Mouse (Mus musculus) forebrain, embryonic 12.5 days (tissue): Measurements from ENCODE around the gene Gm17606. TPM values are rescaled to one million over a fixed set of nuclear protein-coding genes. Genes with fewer than 3 reads are reported as not detected.

ENCODE experiments used
- ATAC-seq: fragments of 200-750 bp; cut with Nextera tagmentation; 2 replicates; pipeline ENCODE4 v1.8.0; 2017; ENCODE audit warnings: moderate TSS enrichment; ENCODE audit not compliant: low FRiP score
- H3K27ac ChIP-seq: fragments of 300-500 bp; sonication (generic); 2 replicates; pipeline ENCODE4 v1.5.1; 2016; ENCODE audit warnings: mild to moderate bottlenecking
- H3K27me3 ChIP-seq: fragments of 300-500 bp; sonication (generic); 2 replicates; pipeline ENCODE4 v1.6.1; 2016; ENCODE audit warnings: mild to moderate bottlenecking
- H3K36me3 ChIP-seq: fragments of 300-500 bp; sonication (generic); replicated peaks from 2 replicates; pipeline ENCODE4 v1.6.1; 2016; ENCODE audit warnings: mild to moderate bottlenecking
- H3K4me1 ChIP-seq: fragments of 300-500 bp; sonication (generic); 2 replicates; pipeline ENCODE4 v1.6.1; 2016
- H3K4me2 ChIP-seq: fragments of 300-500 bp; sonication (generic); 2 replicates; pipeline ENCODE4 v1.6.1; 2016; ENCODE audit warnings: mild to moderate bottlenecking, moderate library complexity
- H3K4me3 ChIP-seq: fragments of 300-500 bp; sonication (generic); replicated peaks from 2 replicates; pipeline ENCODE4 v1.5.1; 2016; ENCODE audit warnings: mild to moderate bottlenecking
- H3K9ac ChIP-seq: fragments of 300-500 bp; sonication (generic); 2 replicates; pipeline ENCODE4 v1.6.1; 2016; ENCODE audit warnings: mild to moderate bottlenecking
- H3K9me3 ChIP-seq: fragments of 300-500 bp; sonication (generic); 2 replicates; pipeline ENCODE4 v1.6.1; 2016
- WGBS: fragments of 180-500 bp; shearing (Covaris S2); methylation state at CpG from one replicate; pipeline ENCODE4 v1.1.7; 2016; 5-methylcytosine and 5-hydroxymethylcytosine counted together
- polyA plus RNA-seq: library from polyadenylated mRNA; unstranded; fragments of >200 nt; fragmentation: Nextera tagmentation; extraction: Ambion mirVana; gene quantifications from 2 replicates; pipeline ENCODE4 v1.2.1, GENCODE M21; 2016

The Gm17606 gene
- polyA plus RNA-seq, 1 experiment from 2014 or later = not detected

DNA sequence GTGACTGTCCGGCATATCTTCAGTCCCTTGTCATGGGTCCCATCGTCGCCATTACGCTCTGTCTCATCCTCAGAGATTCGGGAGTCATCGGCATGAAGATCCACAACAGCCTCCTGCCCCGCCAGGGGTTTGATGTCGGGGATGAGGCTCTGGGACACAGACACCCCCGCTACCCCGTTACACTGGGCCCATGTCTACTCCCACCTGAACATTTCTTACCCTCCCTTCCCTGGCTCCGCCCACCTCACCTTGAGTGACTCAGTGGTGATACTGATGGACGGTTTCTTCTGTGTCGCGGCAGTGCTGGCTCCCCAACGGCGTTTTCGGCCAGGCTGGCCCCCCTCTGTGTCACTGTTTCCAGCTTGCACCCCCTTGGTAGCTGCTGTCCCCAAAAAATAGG, 5.7 kb downstream of the Gm17606 start:
- no peak overlapping the region for H3K27ac ChIP-seq
- H3K4me1 ChIP-seq = peaks cover 28% of the 10 kb centered on the region
- ATAC-seq = no peak
- WGBS = 94% methylated on average over 17 of the region's 17 CpGs
- peaks cover 90% of the 10 kb centered on the region for H3K36me3 ChIP-seq
- no peak overlapping the region for H3K9ac ChIP-seq
- H3K4me2 ChIP-seq = no peak overlapping the region
- H3K9me3 ChIP-seq = no peaks in the 10 kb centered on the region
- H3K4me3 ChIP-seq = no peak overlapping the region
- no peaks in the 10 kb centered on the region for H3K27me3 ChIP-seq

DNA sequence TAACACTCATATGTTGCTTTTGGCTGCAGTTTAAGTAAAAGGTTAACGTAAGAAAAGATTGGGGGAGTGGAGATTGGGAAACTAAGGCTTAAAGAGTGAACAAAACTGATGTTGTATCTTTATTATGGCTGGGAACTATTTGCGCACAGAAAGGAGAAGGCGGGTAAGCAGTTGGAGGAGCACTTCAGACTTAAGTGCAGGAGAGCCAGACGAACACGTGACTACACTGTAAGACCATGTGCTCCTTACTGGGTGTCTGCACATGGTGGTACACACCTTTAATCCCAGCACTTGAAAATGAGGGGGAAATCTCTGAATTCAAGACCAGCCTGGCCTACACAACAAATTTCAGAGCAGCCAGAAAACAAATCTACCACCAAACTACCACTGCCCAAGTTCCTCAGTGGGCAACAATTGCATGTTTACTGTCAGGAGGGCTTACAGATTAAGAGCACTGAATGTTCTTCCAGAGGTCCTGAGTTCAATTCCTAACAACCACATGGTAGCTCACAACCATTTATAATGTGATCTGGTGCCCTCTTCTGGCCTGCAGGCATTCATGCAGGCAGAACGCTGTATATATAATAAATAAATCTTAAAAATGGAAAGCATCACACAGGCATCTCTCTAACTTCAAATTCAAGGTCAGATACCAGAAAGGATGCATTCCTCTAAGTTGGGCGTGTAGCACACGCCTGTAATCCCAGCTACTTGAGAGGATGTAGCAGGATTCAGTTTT, 6.3 kb downstream of the Gm17606 start:
- Histone ChIP-seq H3K9me3 (no peaks in the 10 kb centered on the region), H3K4me1 (peaks cover 35% of the 10 kb centered on the region), H3K27me3 (no peaks in the 10 kb centered on the region), H3K4me3 (no peak overlapping the region), H3K36me3 (peaks cover 94% of the 10 kb centered on the region), H3K27ac (no peak overlapping the region), H3K9ac (no peak overlapping the region), H3K4me2 (no peak overlapping the region)
- no peak for ATAC-seq
- 89% methylated on average over 8 of the region's 8 CpGs for WGBS

DNA sequence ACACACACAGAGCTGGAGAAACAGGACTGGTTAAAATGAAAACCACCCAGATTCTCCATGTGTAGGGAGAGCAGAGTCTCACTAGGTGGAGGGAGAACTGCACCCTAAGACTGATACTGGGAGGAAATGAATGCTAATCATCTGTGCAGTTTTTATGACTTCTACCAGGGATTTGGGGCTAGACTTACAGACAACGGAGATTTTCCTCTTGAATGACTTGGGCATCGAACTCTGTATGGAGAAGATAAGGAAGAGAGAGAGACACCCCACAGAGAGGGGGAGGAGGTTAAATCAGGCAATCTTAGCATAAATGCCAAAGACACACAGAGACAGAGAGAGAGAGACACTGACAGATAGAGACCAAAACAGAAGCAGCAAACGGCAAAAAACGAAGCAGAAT, 7.1 kb downstream of the Gm17606 start:
- ATAC-seq = no peak
- no peak overlapping the region for H3K4me2 ChIP-seq
- H3K9me3 ChIP-seq = no peaks in the 10 kb centered on the region
- 83% methylated on average over 4 of the region's 4 CpGs for WGBS
- H3K4me3 ChIP-seq = no peak overlapping the region
- peaks cover 86% of the 10 kb centered on the region for H3K36me3 ChIP-seq
- no peaks in the 10 kb centered on the region for H3K27me3 ChIP-seq
- no peak overlapping the region for H3K27ac ChIP-seq
- H3K4me1 ChIP-seq = peaks cover 42% of the 10 kb centered on the region
- no peak overlapping the region; the same call in 1 of the 2 replicates for H3K9ac ChIP-seq

DNA sequence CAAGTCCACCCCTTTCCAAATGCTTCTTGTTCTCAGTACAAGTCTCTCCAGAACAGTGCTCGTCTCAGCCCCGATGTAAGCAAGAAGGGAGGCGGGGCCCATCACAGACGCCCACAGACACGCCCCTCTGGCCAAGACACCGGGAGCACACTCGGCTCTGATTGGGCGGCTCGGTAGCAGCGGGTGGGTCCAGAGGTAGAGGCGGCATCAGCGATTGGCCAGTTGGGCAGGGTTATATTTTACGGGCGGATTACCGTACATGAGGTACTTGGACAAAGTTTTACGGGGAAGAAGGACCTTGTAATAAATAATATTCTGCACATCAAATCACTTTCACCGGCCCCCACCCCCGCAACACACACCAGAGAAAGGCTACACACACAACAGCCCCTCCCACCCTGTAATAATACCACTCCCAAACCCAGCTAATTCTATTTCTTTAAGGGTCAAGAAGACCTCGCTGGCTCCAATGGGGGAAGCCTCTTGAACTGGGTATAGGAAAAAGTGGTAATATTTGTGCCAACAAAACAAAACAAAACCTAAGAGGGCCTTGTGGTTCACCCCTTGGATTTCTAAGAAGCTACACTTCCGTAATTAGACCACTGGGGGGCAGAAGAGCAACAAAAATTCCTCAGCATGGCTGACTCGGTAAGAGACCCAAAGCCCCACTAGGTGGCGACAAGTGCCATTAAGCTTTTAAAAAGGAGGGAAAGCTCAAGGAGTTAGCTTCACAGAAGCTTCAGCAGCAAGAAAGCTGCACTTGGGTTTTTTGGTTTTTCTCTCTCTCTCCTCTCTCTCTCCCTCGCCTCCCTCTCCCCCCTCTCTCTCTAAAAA, 10.1 kb downstream of the Gm17606 start:
- 62% methylated on average over 23 of the region's 23 CpGs for WGBS
- ATAC-seq = peak; percentile 39; the same call in 1 of the 2 replicates
- no peaks in the 10 kb centered on the region for H3K27me3 ChIP-seq
- H3K36me3 ChIP-seq = peaks cover 63% of the 10 kb centered on the region
- no peaks in the 10 kb centered on the region for H3K9me3 ChIP-seq
- H3K4me1 ChIP-seq = peaks cover 51% of the 10 kb centered on the region
- peak overlapping the region; percentile 43 for H3K27ac ChIP-seq
- no peak overlapping the region for H3K4me3 ChIP-seq
- peak overlapping the region; percentile 92 for H3K4me2 ChIP-seq
- H3K9ac ChIP-seq = 0 out of 2 replicates have a peak overlapping the region, but pooled peaks have one; percentile 25

DNA sequence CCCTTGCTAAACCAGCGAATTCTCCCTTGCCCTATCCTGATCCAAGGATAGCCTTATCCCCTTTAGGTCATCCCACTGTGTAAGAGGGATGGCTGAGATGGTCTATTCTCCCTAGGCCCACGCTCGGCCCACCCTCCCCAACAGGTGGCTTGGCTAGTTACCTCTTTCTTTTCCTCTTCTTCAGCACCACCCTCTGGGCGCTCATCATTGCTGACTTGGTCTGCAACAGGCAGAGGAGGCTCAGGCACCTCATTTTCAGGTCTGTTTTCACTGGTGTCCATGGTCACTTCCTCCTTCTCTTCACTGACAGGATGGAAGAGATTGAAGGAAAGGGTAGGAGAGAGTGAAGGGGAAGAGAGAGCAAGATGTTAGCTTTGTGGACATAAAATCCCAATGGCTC, 10.8 kb downstream of the Gm17606 start:
- Histone ChIP-seq H3K9ac (0 out of 2 replicates have a peak overlapping the region, but pooled peaks have one; percentile 25), H3K27me3 (no peaks in the 10 kb centered on the region), H3K9me3 (no peaks in the 10 kb centered on the region), H3K4me1 (peaks cover 51% of the 10 kb centered on the region), H3K27ac (peak overlapping the region; percentile 43), H3K4me3 (peak overlapping the region; percentile 5; the same call in 1 of the 2 replicates), H3K4me2 (peak overlapping the region; percentile 92), H3K36me3 (peaks cover 63% of the 10 kb centered on the region)
- ATAC-seq = no peak
- WGBS = 77% methylated on average over 4 of the region's 4 CpGs

DNA sequence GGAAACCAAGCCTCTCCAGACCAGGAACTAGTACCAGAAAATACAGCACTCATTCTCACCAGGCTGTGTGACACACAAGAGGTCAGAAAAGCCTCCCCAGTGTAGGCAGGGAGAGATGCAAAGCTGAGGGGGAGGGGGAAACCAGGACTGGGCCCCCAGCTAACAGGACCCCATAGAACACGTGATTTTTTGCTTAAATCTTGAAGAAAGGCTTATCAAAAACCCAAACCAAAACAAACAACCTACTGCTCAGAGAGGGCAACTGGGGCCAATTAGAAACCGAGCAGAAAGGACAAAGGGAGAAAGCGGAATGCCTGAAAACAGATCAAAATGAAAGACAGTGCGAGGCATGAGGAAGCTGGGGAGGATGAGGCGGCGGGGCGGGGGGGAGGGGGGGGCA, 12.0 kb downstream of the Gm17606 start:
- Histone ChIP-seq H3K4me2 (peak overlapping the region; percentile 92), H3K9ac (peak overlapping the region; percentile 92), H3K4me3 (peak overlapping the region; percentile 62), H3K9me3 (no peaks in the 10 kb centered on the region), H3K36me3 (peaks cover 62% of the 10 kb centered on the region), H3K4me1 (peaks cover 51% of the 10 kb centered on the region), H3K27me3 (no peaks in the 10 kb centered on the region), H3K27ac (peak overlapping the region; percentile 90)
- ATAC-seq = peak; percentile 36; the same call in 1 of the 2 replicates
- 0% methylated on average over 7 of the region's 7 CpGs for WGBS

DNA sequence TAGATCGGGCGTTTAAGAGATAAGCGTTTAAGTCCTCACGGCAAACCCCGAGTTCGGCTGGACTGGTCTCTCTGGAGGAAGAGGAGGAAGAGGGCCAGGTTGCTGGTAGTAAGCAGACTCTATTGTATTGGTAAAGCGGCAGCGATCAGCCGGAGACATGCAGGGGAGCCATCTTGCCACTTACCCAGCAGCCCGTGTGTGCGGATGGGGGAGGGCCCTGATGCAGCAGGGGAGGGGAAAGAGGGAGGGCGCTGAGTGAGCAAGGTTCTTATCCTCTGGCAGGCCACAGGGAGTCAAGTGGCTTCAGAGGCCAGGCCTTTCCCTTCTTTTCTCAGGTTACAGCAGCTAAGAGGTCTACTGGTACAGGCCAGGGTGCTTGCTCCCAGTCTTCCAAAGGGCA, 12.7 kb downstream of the Gm17606 start:
- no peaks in the 10 kb centered on the region for H3K27me3 ChIP-seq
- ATAC-seq = peak; percentile 89
- peak overlapping the region; percentile 90 for H3K27ac ChIP-seq
- peak overlapping the region; percentile 92 for H3K4me2 ChIP-seq
- H3K9ac ChIP-seq = peak overlapping the region; percentile 92
- H3K36me3 ChIP-seq = peaks cover 62% of the 10 kb centered on the region
- peak overlapping the region; percentile 62 for H3K4me3 ChIP-seq
- H3K4me1 ChIP-seq = peaks cover 47% of the 10 kb centered on the region
- H3K9me3 ChIP-seq = no peaks in the 10 kb centered on the region
- WGBS = under 1% methylated on average over 12 of the region's 12 CpGs

DNA sequence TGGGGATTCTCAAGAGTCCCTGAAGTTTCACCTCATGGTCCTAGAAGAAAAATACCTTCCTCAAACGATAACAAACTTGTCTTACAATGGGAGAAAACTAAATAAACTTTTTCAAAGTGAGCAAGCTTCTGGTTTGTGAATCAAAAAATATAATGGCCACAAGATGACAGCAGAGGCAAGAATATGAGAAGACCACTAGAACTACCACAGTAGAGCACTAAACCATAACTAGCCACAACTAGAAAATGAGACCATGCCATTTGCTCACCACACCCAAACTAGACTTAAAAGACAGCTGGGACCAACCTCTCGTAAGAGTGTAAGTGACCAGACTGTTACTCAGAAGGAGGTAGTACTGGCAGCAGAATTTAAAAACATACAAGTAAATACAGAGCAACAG, 19.3 kb downstream of the Gm17606 start:
- Histone ChIP-seq H3K4me2 (no peak overlapping the region), H3K9me3 (no peaks in the 10 kb centered on the region), H3K9ac (no peak overlapping the region), H3K4me1 (no peaks in the 10 kb centered on the region), H3K27me3 (no peaks in the 10 kb centered on the region), H3K27ac (no peak overlapping the region), H3K4me3 (no peak overlapping the region), H3K36me3 (peaks cover 97% of the 10 kb centered on the region)
- ATAC-seq = no peak
- 95% methylated on average over 2 of the region's 2 CpGs for WGBS

DNA sequence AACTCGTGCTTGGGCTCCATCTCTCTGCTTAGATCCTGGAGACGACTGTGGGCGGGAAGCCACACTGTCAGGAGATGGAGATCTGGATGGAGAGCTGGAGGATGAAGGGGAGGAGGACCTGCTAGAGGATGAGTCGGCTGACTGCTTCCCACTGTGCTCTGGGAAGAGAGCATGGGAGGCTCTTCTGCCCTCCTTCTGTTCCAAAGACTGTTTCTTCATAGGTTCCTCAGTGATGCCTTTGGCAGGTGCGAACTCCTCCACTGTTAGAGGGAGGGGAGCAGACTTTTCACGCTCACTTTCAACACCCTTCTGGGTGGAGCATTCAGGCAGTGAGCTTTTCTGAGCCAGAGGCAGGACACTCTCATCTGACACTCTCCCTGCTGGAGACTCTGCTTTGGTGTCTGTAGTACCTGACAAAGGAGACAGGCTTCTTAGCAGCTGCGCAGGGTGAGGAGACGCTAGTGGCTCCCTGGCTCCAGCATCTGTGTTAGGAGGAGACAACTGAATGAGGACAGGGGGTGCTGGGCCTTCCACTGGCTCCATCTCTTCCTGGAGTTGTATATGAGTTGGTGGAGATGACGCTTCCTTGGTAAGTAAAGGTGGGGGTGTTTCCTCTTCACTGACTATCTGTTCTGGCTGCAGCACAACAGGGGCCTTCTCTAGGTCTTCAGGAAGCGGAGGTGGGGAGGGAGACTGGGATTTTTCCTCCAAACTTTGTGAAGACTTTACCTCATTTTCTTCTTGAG, 23.9 kb downstream of the Gm17606 start:
- H3K9me3 ChIP-seq = no peaks in the 10 kb centered on the region
- no peak overlapping the region for H3K27ac ChIP-seq
- H3K27me3 ChIP-seq = no peaks in the 10 kb centered on the region
- no peak overlapping the region for H3K9ac ChIP-seq
- peaks cover 90% of the 10 kb centered on the region for H3K36me3 ChIP-seq
- no peak overlapping the region for H3K4me3 ChIP-seq
- 92% methylated on average over 10 of the region's 10 CpGs for WGBS
- no peak for ATAC-seq
- H3K4me1 ChIP-seq = no peaks in the 10 kb centered on the region
- H3K4me2 ChIP-seq = no peak overlapping the region

DNA sequence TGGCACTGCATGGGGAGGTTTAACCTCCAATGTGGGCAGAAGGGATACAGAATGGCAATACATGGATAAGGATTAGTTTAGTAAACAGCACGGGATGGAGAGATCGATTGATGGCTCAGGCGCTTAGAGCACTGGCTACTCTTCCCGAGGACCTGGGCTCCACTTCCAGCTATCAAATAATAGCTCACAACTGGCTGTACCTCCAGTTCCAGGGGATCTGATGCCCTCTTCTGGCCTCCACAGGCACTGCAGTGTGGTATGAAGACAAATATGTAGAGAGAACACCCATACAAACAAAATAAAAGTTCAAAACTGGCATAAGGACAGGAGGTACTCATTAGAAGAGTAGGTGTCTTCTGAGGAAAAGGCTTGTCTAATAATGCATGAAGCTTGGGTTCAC, 28.6 kb downstream of the Gm17606 start:
- Histone ChIP-seq H3K4me1 (no peaks in the 10 kb centered on the region), H3K4me3 (no peak overlapping the region), H3K9ac (no peak overlapping the region), H3K4me2 (no peak overlapping the region), H3K27me3 (no peaks in the 10 kb centered on the region), H3K9me3 (no peaks in the 10 kb centered on the region), H3K27ac (no peak overlapping the region), H3K36me3 (peaks cover 68% of the 10 kb centered on the region)
- 81% methylated on average over 4 of the region's 4 CpGs for WGBS
- no peak for ATAC-seq

DNA sequence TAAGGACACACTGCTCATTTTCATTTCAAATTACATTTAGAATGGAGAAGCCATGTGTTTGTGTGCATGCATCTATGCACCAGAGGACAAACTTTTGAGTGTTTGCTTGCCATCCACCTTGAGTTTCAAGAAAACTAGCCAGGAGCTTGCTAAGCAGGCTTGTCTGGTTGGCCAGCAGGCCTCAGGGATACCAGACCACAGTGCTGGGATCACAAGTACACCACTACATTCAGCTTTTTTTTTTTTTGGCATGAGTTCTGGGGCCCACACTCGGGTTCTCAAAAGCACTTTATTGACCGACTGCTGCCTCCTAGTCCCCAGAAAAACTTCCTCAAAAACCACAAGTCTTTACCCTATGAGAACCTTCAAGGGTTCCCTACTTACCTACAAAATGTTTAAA, 33.6 kb downstream of the Gm17606 start:
- no peak for ATAC-seq
- Histone ChIP-seq H3K4me1 (no peaks in the 10 kb centered on the region), H3K9me3 (no peaks in the 10 kb centered on the region), H3K4me3 (no peak overlapping the region), H3K4me2 (no peak overlapping the region), H3K36me3 (peaks cover 67% of the 10 kb centered on the region), H3K27ac (no peak overlapping the region), H3K27me3 (no peaks in the 10 kb centered on the region), H3K9ac (no peak overlapping the region)
- 87% methylated on average over 2 of the region's 2 CpGs for WGBS

DNA sequence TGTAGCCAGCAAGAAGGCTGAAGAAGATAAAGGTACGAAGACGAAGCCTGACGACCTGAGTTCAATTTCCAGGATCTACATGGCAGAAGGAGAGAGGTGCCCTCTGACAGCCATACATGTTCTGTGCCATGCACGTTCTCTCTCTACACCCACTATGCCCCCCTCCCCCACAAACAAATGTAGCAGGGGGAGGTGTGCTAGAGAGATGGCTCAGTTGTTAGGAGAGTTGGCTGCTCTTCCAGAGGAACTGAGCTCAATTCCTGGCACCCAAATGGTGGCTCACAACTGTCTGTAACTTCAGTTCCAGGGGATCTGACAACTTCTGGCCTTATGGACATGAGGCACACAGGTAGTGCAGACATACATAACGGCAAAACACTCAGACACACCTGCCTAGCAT, 35.5 kb downstream of the Gm17606 start:
- Histone ChIP-seq H3K4me2 (no peak overlapping the region), H3K4me1 (no peaks in the 10 kb centered on the region), H3K27me3 (no peaks in the 10 kb centered on the region), H3K4me3 (no peak overlapping the region), H3K27ac (no peak overlapping the region), H3K36me3 (peaks cover 74% of the 10 kb centered on the region), H3K9me3 (no peaks in the 10 kb centered on the region), H3K9ac (no peak overlapping the region)
- no peak for ATAC-seq
- WGBS = 90% methylated on average over 5 of the region's 5 CpGs
